Mouse (Mus musculus) neural tube, embryonic 12.5 days (tissue): ENCODE measurements around the gene Olfr527. TPM values are rescaled to one million over a fixed set of nuclear protein-coding genes. Genes with fewer than 3 reads are reported as not detected.

Experiments used
- ATAC-seq: fragments of 200-750 bp; cut with Nextera tagmentation; 2 replicates; pipeline ENCODE4 v1.8.0; 2017; ENCODE audit warnings: low read depth, mild to moderate bottlenecking, moderate TSS enrichment, moderate library complexity; ENCODE audit not compliant: low FRiP score
- H3K27ac ChIP-seq: fragments of 300-500 bp; sonication (generic); 2 replicates; pipeline ENCODE4 v1.5.1; 2016
- H3K27me3 ChIP-seq: fragments of 300-500 bp; sonication (generic); replicated peaks from 2 replicates; pipeline ENCODE4 v1.6.1; 2016; ENCODE audit warnings: mild to moderate bottlenecking
- H3K36me3 ChIP-seq: fragments of 300-500 bp; sonication (generic); 2 replicates; pipeline ENCODE4 v1.6.1; 2016; ENCODE audit warnings: mild to moderate bottlenecking
- H3K4me1 ChIP-seq: fragments of 300-500 bp; sonication (generic); 2 replicates; pipeline ENCODE4 v1.6.1; 2016
- H3K4me2 ChIP-seq: fragments of 300-500 bp; sonication (generic); replicated peaks from 2 replicates; pipeline ENCODE4 v1.6.1; 2016; ENCODE audit warnings: mild to moderate bottlenecking
- H3K4me3 ChIP-seq: fragments of 300-500 bp; sonication (generic); 2 replicates; pipeline ENCODE4 v1.5.1; 2016
- H3K9ac ChIP-seq: fragments of 300-500 bp; sonication (generic); 2 replicates; pipeline ENCODE4 v1.6.1; 2016; ENCODE audit warnings: mild to moderate bottlenecking
- H3K9me3 ChIP-seq: fragments of 300-500 bp; sonication (generic); 2 replicates; pipeline ENCODE4 v1.6.1; 2016; ENCODE audit warnings: mild to moderate bottlenecking
- WGBS: fragments of 180-500 bp; shearing (Covaris S2); methylation state at CpG from one replicate; pipeline ENCODE4 v1.1.7; 2016; 5-methylcytosine and 5-hydroxymethylcytosine counted together
- polyA plus RNA-seq: library from polyadenylated mRNA; unstranded; fragments of >200 nt; fragmentation: Nextera tagmentation; extraction: Ambion mirVana; gene quantifications from 2 replicates; pipeline ENCODE4 v1.2.1, GENCODE M21; 2016

Gene Olfr527
- polyA plus RNA-seq: not detected in 2 replicates

GRCm38 (mm10) chr7:140333717-140334116 is at the start of gene Olfr527:
Olfr527 (plus strand) TSS chr7:140334017.
- Histone ChIP-seq H3K27ac (no peak within 1 kb of the TSS), H3K9ac (no peak within 1 kb of the TSS), H3K9me3 (no peaks in the 10 kb centered on the region), H3K27me3 (no peaks in the 10 kb centered on the region), H3K4me2 (no peak within 1 kb of the TSS), H3K4me1 (no peaks in the 10 kb centered on the region), H3K4me3 (no peak within 1 kb of the TSS), H3K36me3 (no peaks in the 10 kb centered on the region)
- 80% methylated on average over 2 of the region's 2 CpGs for WGBS
- no peak for ATAC-seq

- Histone ChIP-seq H3K27me3 (no peaks in the 10 kb centered on the region), H3K36me3 (no peaks in the 10 kb centered on the region), H3K4me2 (no peak overlapping the region), H3K27ac (no peak overlapping the region), H3K4me1 (no peaks in the 10 kb centered on the region), H3K4me3 (no peak overlapping the region), H3K9ac (no peak overlapping the region), H3K9me3 (no peaks in the 10 kb centered on the region)
- 92% methylated on average over 9 of the region's 9 CpGs for WGBS
- no peak for ATAC-seq
Measured at GRCm38 (mm10) chr7:140295746-140296145, 38.1 kb upstream of the Olfr527 start.

GRCm38 (mm10) chr7:140296876-140297275 is 36.9 kb upstream of the Olfr527 start:
- no peak for ATAC-seq
- H3K27ac ChIP-seq: no peak overlapping the region
- no peaks in the 10 kb centered on the region for H3K9me3 ChIP-seq
- no peaks in the 10 kb centered on the region for H3K36me3 ChIP-seq
- H3K4me2 ChIP-seq: no peak overlapping the region
- H3K4me3 ChIP-seq: no peak overlapping the region
- 80% methylated on average over 6 of the region's 6 CpGs for WGBS
- H3K27me3 ChIP-seq: no peaks in the 10 kb centered on the region
- H3K4me1 ChIP-seq: no peaks in the 10 kb centered on the region
- no peak overlapping the region for H3K9ac ChIP-seq

GRCm38 (mm10) chr7:140299416-140299815 is 34.4 kb upstream of the Olfr527 start:
- Histone ChIP-seq H3K27me3 (no peaks in the 10 kb centered on the region), H3K4me3 (no peak overlapping the region), H3K9ac (no peak overlapping the region), H3K36me3 (no peaks in the 10 kb centered on the region), H3K4me2 (no peak overlapping the region), H3K9me3 (no peaks in the 10 kb centered on the region), H3K27ac (no peak overlapping the region), H3K4me1 (no peaks in the 10 kb centered on the region)
- WGBS: 88% methylated on average over 3 of the region's 3 CpGs
- no peak for ATAC-seq

- Histone ChIP-seq H3K9me3 (no peaks in the 10 kb centered on the region), H3K27ac (no peak overlapping the region), H3K4me2 (no peak overlapping the region), H3K27me3 (no peaks in the 10 kb centered on the region), H3K4me3 (no peak overlapping the region), H3K9ac (no peak overlapping the region), H3K36me3 (no peaks in the 10 kb centered on the region), H3K4me1 (no peaks in the 10 kb centered on the region)
- ATAC-seq: no peak
- 82% methylated on average over 3 of the region's 3 CpGs for WGBS
Measured at GRCm38 (mm10) chr7:140319861-140320385, 13.9 kb upstream of the Olfr527 start.

- no peak for ATAC-seq
- no peak within 1 kb of the TSS for H3K4me2 ChIP-seq
- no peaks in the 10 kb centered on the region for H3K36me3 ChIP-seq
- H3K27ac ChIP-seq: no peak within 1 kb of the TSS
- no peaks in the 10 kb centered on the region for H3K27me3 ChIP-seq
- no peak within 1 kb of the TSS for H3K9ac ChIP-seq
- no peaks in the 10 kb centered on the region for H3K9me3 ChIP-seq
- no peak within 1 kb of the TSS for H3K4me3 ChIP-seq
- no peaks in the 10 kb centered on the region for H3K4me1 ChIP-seq
- WGBS: 49% methylated on average over 1 of the region's 1 CpGs
Measured at GRCm38 (mm10) chr7:140320558-140320957, 13.3 kb upstream of the Olfr527 start, which contains the start of gene Olfr525. Olfr525 (plus strand) TSS chr7:140320858.

- no peaks in the 10 kb centered on the region for H3K4me1 ChIP-seq
- ATAC-seq: no peak
- H3K27me3 ChIP-seq: no peaks in the 10 kb centered on the region
Measured at GRCm38 (mm10) chr7:140321135-140321534, 12.7 kb upstream of the Olfr527 start.

GRCm38 (mm10) chr7:140329766-140330304 is 4.0 kb upstream of the Olfr527 start:
- Histone ChIP-seq H3K27ac (no peak overlapping the region), H3K9ac (no peak overlapping the region), H3K27me3 (no peaks in the 10 kb centered on the region), H3K4me3 (no peak overlapping the region), H3K4me1 (no peaks in the 10 kb centered on the region), H3K4me2 (no peak overlapping the region), H3K36me3 (no peaks in the 10 kb centered on the region), H3K9me3 (no peaks in the 10 kb centered on the region)
- no peak for ATAC-seq
- WGBS: 65% methylated on average over 1 of the region's 1 CpGs

More at GRCm38 (mm10) chr7:140321135-140321534, 12.7 kb upstream of the Olfr527 start:
- Histone ChIP-seq H3K36me3 (no peaks in the 10 kb centered on the region), H3K27ac (no peak overlapping the region), H3K4me3 (no peak overlapping the region), H3K4me2 (no peak overlapping the region), H3K9ac (no peak overlapping the region), H3K9me3 (no peaks in the 10 kb centered on the region)

- ATAC-seq: no peak
- no peak within 1 kb of the TSS for H3K9ac ChIP-seq
- H3K4me1 ChIP-seq: no peaks in the 10 kb centered on the region
- no peak within 1 kb of the TSS for H3K4me3 ChIP-seq
- no peak within 1 kb of the TSS for H3K27ac ChIP-seq
- 69% methylated on average over 3 of the region's 3 CpGs for WGBS
- H3K36me3 ChIP-seq: no peaks in the 10 kb centered on the region
- H3K27me3 ChIP-seq: no peaks in the 10 kb centered on the region
- H3K4me2 ChIP-seq: no peak within 1 kb of the TSS
- no peaks in the 10 kb centered on the region for H3K9me3 ChIP-seq
Measured at GRCm38 (mm10) chr7:140361571-140361970, 27.8 kb downstream of the Olfr527 start, which contains the start of gene Olfr60. Olfr60 (minus strand) TSS chr7:140361671.

- Histone ChIP-seq H3K9me3 (no peaks in the 10 kb centered on the region), H3K4me3 (no peak overlapping the region), H3K9ac (no peak overlapping the region), H3K27me3 (no peaks in the 10 kb centered on the region), H3K27ac (no peak overlapping the region), H3K36me3 (no peaks in the 10 kb centered on the region), H3K4me1 (no peaks in the 10 kb centered on the region), H3K4me2 (no peak overlapping the region)
- no peak for ATAC-seq
- WGBS: 74% methylated on average over 4 of the region's 4 CpGs
Measured at GRCm38 (mm10) chr7:140374300-140374699, 40.5 kb downstream of the Olfr527 start.

GRCm38 (mm10) chr7:140376231-140376630 is 42.4 kb downstream of the Olfr527 start, which contains the start of gene Olfr530:
Olfr530 (minus strand) TSS chr7:140376331.
- Histone ChIP-seq H3K9ac (no peak within 1 kb of the TSS), H3K27ac (no peak within 1 kb of the TSS), H3K36me3 (no peaks in the 10 kb centered on the region), H3K9me3 (no peaks in the 10 kb centered on the region), H3K4me2 (no peak within 1 kb of the TSS), H3K4me3 (no peak within 1 kb of the TSS), H3K27me3 (no peaks in the 10 kb centered on the region), H3K4me1 (no peaks in the 10 kb centered on the region)
- WGBS: 49% methylated on average over 1 of the region's 1 CpGs
- no peak for ATAC-seq

GRCm38 (mm10) chr7:140376911-140377310 is 43.1 kb downstream of the Olfr527 start:
- 93% methylated on average over 2 of the region's 2 CpGs for WGBS
- no peaks in the 10 kb centered on the region for H3K9me3 ChIP-seq
- no peak for ATAC-seq
- no peak overlapping the region for H3K4me2 ChIP-seq
- H3K36me3 ChIP-seq: no peaks in the 10 kb centered on the region
- no peak overlapping the region for H3K9ac ChIP-seq
- no peak overlapping the region for H3K4me3 ChIP-seq
- H3K27me3 ChIP-seq: no peaks in the 10 kb centered on the region
- no peaks in the 10 kb centered on the region for H3K4me1 ChIP-seq
- no peak overlapping the region for H3K27ac ChIP-seq
